Mouse (Mus musculus): ENCODE data around the gene Ttc6. TPM values are rescaled to one million over a fixed set of nuclear protein-coding genes. Genes with fewer than 3 reads are reported as not detected.

Gene Ttc6
- polyA plus RNA-seq, 1 experiment from 2014 or later: 0.47 TPM

GRCm38 (mm10) chr12:57543627-57543991, 20.3 kb upstream of the Ttc6 start:
- Histone ChIP-seq H3K27me3 (replicated peaks; ENCODE audit: control insufficient read depth, insufficient read depth, low read length) (peaks cover 95% of the 10 kb centered on the region), H3K4me1 (replicated peaks; ENCODE audit: control insufficient read depth, insufficient read depth, low read length) (peaks cover 12% of the 10 kb centered on the region), H3K4me3 (ENCODE audit: low read depth, low read length) (peak overlapping the region; percentile 41), H3K27ac (ENCODE audit: low read depth, low read length) (0 out of 2 replicates have a peak overlapping the region, but pooled peaks have one; percentile 2), H3K9me3 (ENCODE audit: control insufficient read depth, low read length) (no peaks in the 10 kb centered on the region), H3K9ac (ENCODE audit: low read depth, low read length) (no peak overlapping the region), H3K4me2 (peak overlapping the region; percentile 59), H3K36me3 (ENCODE audit: control insufficient read depth, insufficient read depth, low read length) (no peaks in the 10 kb centered on the region)
- WGBS: 6% methylated on average over 10 of the region's 10 CpGs
- ATAC-seq (replicated peaks; ENCODE audit: low FRiP score) (no peak), DNase-seq (ENCODE audit: low spot score) (peak; percentile 38)

- Histone ChIP-seq H3K27ac (ENCODE audit: low read depth, low read length) (peak overlapping the region; percentile 74), H3K4me1 (replicated peaks; ENCODE audit: control insufficient read depth, insufficient read depth, low read length) (peaks cover 12% of the 10 kb centered on the region), H3K27me3 (replicated peaks; ENCODE audit: control insufficient read depth, insufficient read depth, low read length) (peaks cover 95% of the 10 kb centered on the region), H3K4me3 (ENCODE audit: low read depth, low read length) (peak overlapping the region; percentile 63), H3K36me3 (ENCODE audit: control insufficient read depth, insufficient read depth, low read length) (no peaks in the 10 kb centered on the region), H3K4me2 (peak overlapping the region; percentile 87), H3K9me3 (ENCODE audit: control insufficient read depth, low read length) (no peaks in the 10 kb centered on the region), H3K9ac (ENCODE audit: low read depth, low read length) (peak overlapping the region; percentile 49)
- no peak for ATAC-seq (replicated peaks; ENCODE audit: low FRiP score)
- peak; percentile 66 for DNase-seq (ENCODE audit: low spot score)
- WGBS: 3% methylated on average over 31 of the region's 31 CpGs
These were observed 19.1 kb upstream of the Ttc6 start for GRCm38 (mm10) chr12:57544641-57545370.

- Histone ChIP-seq H3K9ac (ENCODE audit: low read depth, low read length) (peak overlapping the region; percentile 49), H3K4me3 (ENCODE audit: low read depth, low read length) (peak overlapping the region; percentile 63), H3K9me3 (ENCODE audit: control insufficient read depth, low read length) (no peaks in the 10 kb centered on the region), H3K36me3 (ENCODE audit: control insufficient read depth, insufficient read depth, low read length) (no peaks in the 10 kb centered on the region), H3K27ac (ENCODE audit: low read depth, low read length) (peak overlapping the region; percentile 74), H3K27me3 (replicated peaks; ENCODE audit: control insufficient read depth, insufficient read depth, low read length) (peaks cover 99% of the 10 kb centered on the region), H3K4me1 (replicated peaks; ENCODE audit: control insufficient read depth, insufficient read depth, low read length) (peaks cover 12% of the 10 kb centered on the region), H3K4me2 (peak overlapping the region; percentile 87)
- DNase-seq (ENCODE audit: low spot score): peak; percentile 67
- WGBS: 1% methylated on average over 97 of the region's 106 CpGs
- ATAC-seq (replicated peaks; ENCODE audit: low FRiP score): peak; percentile 57
These were observed 18.3 kb upstream of the Ttc6 start for GRCm38 (mm10) chr12:57545371-57546241.

GRCm38 (mm10) chr12:57546415-57547201, 17.3 kb upstream of the Ttc6 start, which contains the start of gene Foxa1:
Gene Foxa1 (minus strand): TSS chr12:57546916.
- DNase-seq (ENCODE audit: low spot score): peak; percentile 61
- WGBS: under 1% methylated on average over 32 of the region's 32 CpGs
- peak within 1 kb of the TSS; percentile 49 for H3K9ac ChIP-seq (ENCODE audit: low read depth, low read length)
- peak within 1 kb of the TSS; percentile 74 for H3K27ac ChIP-seq (ENCODE audit: low read depth, low read length)
- peak within 1 kb of the TSS; percentile 63 for H3K4me3 ChIP-seq (ENCODE audit: low read depth, low read length)
- H3K9me3 ChIP-seq (ENCODE audit: control insufficient read depth, low read length): no peaks in the 10 kb centered on the region
- H3K4me1 ChIP-seq (replicated peaks; ENCODE audit: control insufficient read depth, insufficient read depth, low read length): peaks cover 12% of the 10 kb centered on the region
- ATAC-seq (replicated peaks; ENCODE audit: low FRiP score): peak; percentile 35; the same call in 1 of the 2 replicates
- H3K27me3 ChIP-seq (replicated peaks; ENCODE audit: control insufficient read depth, insufficient read depth, low read length): peaks cover 99% of the 10 kb centered on the region
- H3K4me2 ChIP-seq: peak within 1 kb of the TSS; percentile 87
- no peaks in the 10 kb centered on the region for H3K36me3 ChIP-seq (ENCODE audit: control insufficient read depth, insufficient read depth, low read length)

- no peak overlapping the region for H3K4me2 ChIP-seq
- 13% methylated on average over 9 of the region's 9 CpGs for WGBS
- no peaks in the 10 kb centered on the region for H3K36me3 ChIP-seq (ENCODE audit: control insufficient read depth, insufficient read depth, low read length)
- ATAC-seq (replicated peaks; ENCODE audit: low FRiP score) (no peak), DNase-seq (ENCODE audit: low spot score) (no peak)
- H3K27me3 ChIP-seq (replicated peaks; ENCODE audit: control insufficient read depth, insufficient read depth, low read length): peaks cover 99% of the 10 kb centered on the region
- no peak overlapping the region for H3K27ac ChIP-seq (ENCODE audit: low read depth, low read length)
- H3K9me3 ChIP-seq (ENCODE audit: control insufficient read depth, low read length): no peaks in the 10 kb centered on the region
- H3K4me1 ChIP-seq (replicated peaks; ENCODE audit: control insufficient read depth, insufficient read depth, low read length): peaks cover 7% of the 10 kb centered on the region; the same call in 1 of the 2 replicates
- no peak overlapping the region for H3K9ac ChIP-seq (ENCODE audit: low read depth, low read length)
- H3K4me3 ChIP-seq (ENCODE audit: low read depth, low read length): no peak overlapping the region
These were observed 16.0 kb upstream of the Ttc6 start for GRCm38 (mm10) chr12:57547890-57548289.

GRCm38 (mm10) chr12:57548352-57548980, 15.4 kb upstream of the Ttc6 start:
- ATAC-seq (replicated peaks; ENCODE audit: low FRiP score) (no peak), DNase-seq (ENCODE audit: low spot score) (peak; percentile 39)
- peak overlapping the region; percentile 13; the same call in 1 of the 2 replicates for H3K4me2 ChIP-seq
- peaks cover 99% of the 10 kb centered on the region for H3K27me3 ChIP-seq (replicated peaks; ENCODE audit: control insufficient read depth, insufficient read depth, low read length)
- no peak overlapping the region for H3K9ac ChIP-seq (ENCODE audit: low read depth, low read length)
- H3K27ac ChIP-seq (ENCODE audit: low read depth, low read length): no peak overlapping the region
- no peaks in the 10 kb centered on the region for H3K36me3 ChIP-seq (ENCODE audit: control insufficient read depth, insufficient read depth, low read length)
- peaks cover 7% of the 10 kb centered on the region; the same call in 1 of the 2 replicates for H3K4me1 ChIP-seq (replicated peaks; ENCODE audit: control insufficient read depth, insufficient read depth, low read length)
- WGBS: 3% methylated on average over 20 of the region's 20 CpGs
- no peak overlapping the region for H3K4me3 ChIP-seq (ENCODE audit: low read depth, low read length)
- H3K9me3 ChIP-seq (ENCODE audit: control insufficient read depth, low read length): no peaks in the 10 kb centered on the region

- Histone ChIP-seq H3K9me3 (ENCODE audit: control insufficient read depth, low read length) (no peaks in the 10 kb centered on the region), H3K9ac (ENCODE audit: low read depth, low read length) (no peak overlapping the region), H3K4me2 (peak overlapping the region; percentile 27), H3K4me3 (ENCODE audit: low read depth, low read length) (no peak overlapping the region), H3K27ac (ENCODE audit: low read depth, low read length) (no peak overlapping the region), H3K36me3 (ENCODE audit: control insufficient read depth, insufficient read depth, low read length) (no peaks in the 10 kb centered on the region), H3K27me3 (replicated peaks; ENCODE audit: control insufficient read depth, insufficient read depth, low read length) (peaks cover 99% of the 10 kb centered on the region), H3K4me1 (replicated peaks; ENCODE audit: control insufficient read depth, insufficient read depth, low read length) (peaks cover 7% of the 10 kb centered on the region; the same call in 1 of the 2 replicates)
- WGBS: 4% methylated on average over 25 of the region's 25 CpGs
- DNase-seq (ENCODE audit: low spot score) (peak; percentile 38), ATAC-seq (replicated peaks; ENCODE audit: low FRiP score) (no peak)
These were observed 14.8 kb upstream of the Ttc6 start for GRCm38 (mm10) chr12:57548981-57549666.

Data from liver, embryonic 11.5 days (tissue).